Mouse (Mus musculus) bone marrow, adult 2 months (tissue): ENCODE data around the gene Phyhd1.

Source experiments
- CTCF ChIP-seq: fragments of 200-500 bp; IDR thresholded peaks from 2 replicates; pipeline ENCODE4 v1.5.1; 2011; ENCODE audit warnings: low read length, control low read depth; ENCODE audit not compliant: control insufficient read depth, insufficient read depth
- POLR2A ChIP-seq: fragments of 200-500 bp; IDR thresholded peaks from 2 replicates; pipeline ENCODE4 v1.6.1; 2011; ENCODE audit warnings: low read depth, mild to moderate bottlenecking, control low read depth, low read length, borderline replicate concordance; ENCODE audit not compliant: control insufficient read depth

DNA sequence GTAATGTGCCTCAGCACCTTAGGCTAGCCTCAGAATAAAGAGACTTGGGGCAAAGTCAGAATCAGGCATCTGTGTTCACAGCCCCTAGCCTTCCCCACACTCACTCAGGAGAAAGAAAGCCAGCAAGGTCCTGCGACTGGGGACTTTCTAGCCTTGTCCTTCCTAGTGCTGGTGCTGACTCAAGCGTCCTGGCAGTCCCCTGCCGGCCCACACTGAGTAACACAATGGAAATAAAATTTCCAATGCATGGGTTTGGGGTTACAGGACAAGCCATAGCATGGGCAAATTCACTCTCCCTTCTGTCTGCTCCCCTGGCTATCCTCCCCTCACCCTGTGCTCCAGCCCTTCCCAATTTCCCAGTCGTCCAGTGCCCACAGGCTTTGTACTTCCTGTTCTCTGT is 2.4 kb downstream of the Phyhd1 start:
- TF ChIP-seq CTCF (no peak), POLR2A (no peak)
